Mouse (Mus musculus) urinary bladder, postnatal 14 days (tissue): Measurements from ENCODE around the gene Rhoq.

Experiments used
- DNase-seq: peaks from one replicate; pipeline ENCODE4 v3.0.0; 2021; ENCODE audit warnings: low spot score

The Rhoq gene

DNA sequence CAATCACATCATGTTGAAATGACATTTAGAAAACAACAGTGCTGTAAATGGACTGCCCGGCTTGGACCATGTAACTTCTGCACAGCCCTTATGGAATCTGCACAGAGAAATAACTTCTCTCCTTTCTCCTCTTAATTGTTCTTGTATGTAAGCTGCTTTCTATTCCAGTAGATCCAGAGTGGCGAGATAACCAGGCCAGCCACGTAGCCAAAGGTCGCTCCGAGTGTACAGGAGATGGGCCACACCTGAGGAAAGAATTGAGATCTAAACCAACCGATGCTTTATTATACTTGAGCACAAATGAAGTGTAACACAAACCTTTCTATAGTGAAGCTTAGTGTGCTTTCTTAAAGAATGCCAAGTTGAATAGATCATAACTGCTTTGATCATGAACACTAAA is 34.4 kb downstream of the Rhoq start:
- DNase-seq = no peak

DNA sequence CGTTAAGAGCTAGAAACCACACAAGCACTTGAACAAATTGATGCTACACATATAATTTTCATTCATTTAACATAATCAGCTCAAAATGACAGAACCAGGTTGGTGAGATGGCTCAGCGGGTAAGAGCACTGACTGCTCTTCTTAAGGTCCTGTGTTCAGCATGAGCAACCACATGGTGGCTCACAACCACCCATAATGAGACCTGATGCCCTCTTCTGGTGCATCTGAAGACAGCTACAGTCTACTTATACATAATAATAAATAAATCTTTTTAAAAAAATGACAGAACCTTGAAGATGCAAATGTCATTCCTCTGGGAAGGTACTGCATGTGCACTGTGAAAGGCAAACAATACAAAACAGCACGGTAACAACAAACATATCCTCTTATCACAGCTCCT is 46.1 kb downstream of the Rhoq start:
- DNase-seq = no peak

DNA sequence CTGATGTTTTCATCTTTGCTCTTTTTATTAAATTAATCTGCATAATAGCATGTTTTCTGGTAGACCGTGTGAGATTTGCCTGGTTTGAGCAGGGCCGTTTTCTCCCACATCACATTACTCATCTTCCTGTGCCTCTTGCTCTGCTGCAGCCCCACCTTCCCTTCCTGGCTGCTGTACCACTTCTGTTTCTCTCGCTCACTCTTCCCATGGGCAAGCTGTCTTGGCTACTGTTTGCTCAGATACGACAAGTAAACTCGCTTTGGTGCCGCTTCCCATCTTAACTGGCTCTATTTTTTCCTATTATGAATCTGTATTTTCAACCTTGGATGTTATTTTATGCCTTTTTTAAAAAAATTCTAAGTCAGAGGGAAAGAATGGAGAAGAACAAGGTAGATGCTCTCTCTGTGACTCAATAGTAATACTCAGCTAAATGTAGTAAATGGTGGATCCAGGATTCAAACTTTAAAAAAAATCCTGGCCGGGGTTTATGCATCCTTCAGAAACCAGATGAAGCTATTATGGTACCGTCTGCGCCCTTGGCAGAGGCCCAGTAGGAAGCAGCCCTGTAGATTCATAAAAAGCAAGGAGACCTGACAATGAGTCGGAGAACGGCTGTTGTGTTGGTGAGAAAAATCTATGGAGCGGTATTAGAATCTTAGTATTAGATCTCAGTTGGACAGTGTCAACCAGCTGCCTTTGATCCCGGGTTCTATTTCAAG is 48.6 kb downstream of the Rhoq start:
- DNase-seq = no peak

DNA sequence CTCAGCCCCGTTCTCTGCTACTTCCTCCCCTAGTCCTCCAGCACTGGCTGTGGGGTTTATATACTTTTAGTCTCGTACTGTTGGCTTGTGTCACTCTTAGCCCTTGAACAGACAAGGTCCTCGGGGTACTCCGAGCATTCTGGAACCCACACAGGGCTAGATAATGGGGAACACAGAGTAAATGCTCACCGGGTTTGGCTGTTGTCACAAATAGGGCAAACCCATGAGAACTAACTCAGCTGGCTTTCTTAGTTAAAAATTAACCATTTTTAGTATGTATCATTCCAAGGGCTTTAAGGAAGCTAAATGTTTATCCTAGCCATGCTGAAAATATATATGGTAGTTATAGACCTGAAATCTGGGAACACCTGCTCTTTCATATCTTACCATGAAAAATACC is 56.8 kb downstream of the Rhoq start:
- DNase-seq = no peak

DNA sequence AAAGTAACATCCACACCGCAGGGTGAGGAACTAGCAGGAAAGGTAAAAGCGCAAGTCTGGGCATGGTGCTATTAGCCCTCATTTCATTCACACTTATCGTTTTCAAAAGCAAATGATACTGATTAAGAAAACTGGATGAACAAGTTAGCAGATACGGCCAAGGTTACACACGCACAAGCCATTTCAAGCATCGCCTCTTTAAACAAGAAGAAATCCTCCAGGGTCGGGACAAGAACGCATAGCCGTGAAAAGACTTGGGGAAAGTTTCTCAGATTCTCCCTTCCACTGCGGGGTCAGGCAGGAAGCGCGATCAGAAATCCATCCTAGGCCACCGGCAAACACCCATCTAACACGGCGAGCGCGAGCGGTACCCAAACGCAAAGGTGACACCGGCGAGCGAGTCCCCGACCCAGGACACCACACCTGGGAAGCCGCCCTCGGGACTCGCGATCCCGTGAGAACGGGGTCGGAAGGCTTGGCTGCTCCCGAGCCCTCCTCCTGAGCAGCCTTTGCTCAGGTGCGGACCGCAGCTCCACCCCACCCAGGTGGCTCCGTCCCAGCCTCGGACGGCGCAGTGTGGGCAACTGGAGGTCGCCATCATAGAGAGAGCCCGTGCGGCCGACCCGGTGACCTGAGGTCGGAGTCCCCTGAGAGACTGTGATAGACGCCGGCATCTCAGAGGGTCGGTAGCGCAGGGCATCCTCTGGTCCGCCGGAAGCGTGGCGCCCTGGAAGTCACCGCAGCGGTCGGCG is 61.8 kb downstream of the Rhoq start:
- peak; percentile 23 for DNase-seq

DNA sequence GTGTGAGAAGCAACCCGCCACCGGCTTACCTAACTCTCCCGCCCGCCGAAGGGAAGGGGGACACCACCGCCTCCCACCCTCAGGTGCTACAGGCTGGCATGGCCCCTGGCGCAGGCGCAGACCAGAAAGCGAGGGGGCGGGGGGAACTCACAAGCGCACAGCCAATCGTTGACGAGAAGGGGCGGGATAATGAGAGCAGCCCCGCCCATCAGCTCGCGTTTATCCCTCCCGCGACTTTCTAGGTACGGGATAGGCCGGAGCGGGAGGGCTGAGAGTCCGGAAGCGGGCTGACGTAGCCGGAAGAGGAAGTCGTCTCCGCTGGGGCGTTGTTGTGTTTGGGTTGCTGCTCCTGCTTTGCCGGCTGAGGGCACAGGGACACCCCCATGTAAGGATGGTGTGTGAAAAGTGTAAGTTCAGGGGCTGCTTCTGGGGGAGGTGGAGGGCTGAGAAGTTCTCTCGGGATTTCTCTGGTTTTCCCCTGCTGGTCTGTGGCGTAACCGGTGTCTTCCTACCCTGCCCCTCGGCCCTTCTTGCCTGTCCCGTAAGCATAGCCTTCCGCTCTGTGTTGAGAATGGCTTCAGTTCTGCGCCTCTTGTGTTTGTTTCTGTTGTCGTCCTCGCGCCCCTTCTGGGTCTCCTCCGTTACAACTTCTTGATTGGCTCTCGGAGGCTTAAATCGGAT is 62.5 kb downstream of the Rhoq start, which contains the start of the genes Pigf and Cript:
TSS of gene Pigf (minus strand) at position 138 of the 681 bp plus-strand sequence.
TSS of gene Cript (plus strand) at position 282 of the 681 bp plus-strand sequence.
- peak; percentile 98 for DNase-seq

DNA sequence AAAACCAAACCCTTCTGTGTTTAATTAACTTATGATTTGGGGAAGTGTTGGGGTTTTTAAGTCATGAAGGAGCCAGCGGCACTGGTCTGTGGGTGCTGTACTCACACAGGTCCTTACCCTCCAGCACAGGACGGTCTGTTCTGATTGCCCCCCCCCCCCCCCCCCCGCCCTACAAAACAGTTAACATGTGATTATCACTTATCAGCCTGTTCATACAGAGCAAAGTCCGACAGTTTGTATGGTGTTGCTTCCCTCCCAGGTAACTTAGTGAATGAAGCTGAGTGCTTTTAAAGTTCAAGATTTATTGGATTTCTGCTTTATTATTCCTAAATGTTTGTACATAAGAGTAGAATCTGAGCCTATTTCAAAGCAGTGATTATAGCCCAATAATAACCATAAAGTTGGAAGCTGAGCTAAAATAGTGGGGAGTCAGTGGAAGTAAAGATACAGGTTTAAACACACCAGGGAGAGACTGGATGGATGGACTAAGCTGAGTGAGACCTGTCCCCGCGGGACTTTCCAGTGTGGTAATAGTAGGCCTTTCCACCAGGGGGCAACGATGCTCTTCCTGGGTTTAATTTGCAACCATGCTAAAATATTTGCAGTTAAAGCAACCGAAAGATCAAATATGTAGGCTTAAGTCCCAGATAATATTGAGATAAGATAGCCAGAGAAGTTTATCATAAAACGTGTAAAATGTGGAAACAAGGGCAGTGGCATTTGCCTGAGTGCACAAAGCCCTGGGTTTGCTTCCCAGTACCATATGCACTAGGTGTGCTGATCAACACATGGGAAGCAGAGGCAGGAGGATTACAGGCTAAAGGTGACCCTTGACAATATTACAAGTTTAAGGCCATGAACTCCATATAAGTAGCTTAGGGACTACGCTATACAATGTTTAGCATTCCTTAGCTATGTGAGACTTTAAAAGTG is 73.5 kb downstream of the Rhoq start:
- DNase-seq = no peak

DNA sequence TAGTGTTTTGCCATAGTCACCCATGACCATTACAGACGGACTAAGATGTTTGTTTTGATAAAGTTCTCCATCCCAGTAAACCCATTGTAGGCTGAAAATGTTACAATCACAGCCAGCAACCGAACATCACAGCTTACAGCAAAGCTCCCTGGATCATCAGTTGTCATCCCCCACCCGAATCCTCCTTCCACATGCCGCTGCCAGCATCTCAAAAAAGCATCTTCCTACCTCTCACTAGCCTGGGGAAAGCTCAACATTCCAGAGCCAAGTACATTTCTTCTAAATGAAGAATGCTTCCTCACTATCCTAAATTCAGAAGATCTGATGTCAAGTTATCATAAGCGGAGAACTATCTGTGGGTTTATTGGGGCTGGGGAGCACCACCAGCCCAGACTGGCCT is 75.6 kb downstream of the Rhoq start:
- DNase-seq = no peak

DNA sequence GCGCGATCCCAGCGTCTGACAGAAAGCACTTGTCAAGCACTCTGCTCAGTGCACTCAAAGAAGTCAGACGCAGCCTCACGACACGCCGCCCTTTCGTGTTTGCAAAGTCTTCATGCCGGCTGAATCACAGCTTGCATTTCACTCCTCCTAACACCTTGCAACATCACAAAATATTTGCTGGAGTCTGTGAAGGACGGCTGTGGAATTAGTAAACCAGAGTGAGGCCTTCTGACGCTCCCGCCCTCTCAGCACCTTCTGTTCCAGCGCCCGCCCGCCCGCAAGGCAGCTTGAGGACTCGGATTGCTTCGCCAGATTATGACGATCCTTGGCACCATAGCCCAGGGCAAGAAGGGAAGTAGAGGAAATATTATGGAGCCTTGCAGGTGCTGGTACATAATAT is 78.9 kb downstream of the Rhoq start:
- peak; percentile 18 for DNase-seq

DNA sequence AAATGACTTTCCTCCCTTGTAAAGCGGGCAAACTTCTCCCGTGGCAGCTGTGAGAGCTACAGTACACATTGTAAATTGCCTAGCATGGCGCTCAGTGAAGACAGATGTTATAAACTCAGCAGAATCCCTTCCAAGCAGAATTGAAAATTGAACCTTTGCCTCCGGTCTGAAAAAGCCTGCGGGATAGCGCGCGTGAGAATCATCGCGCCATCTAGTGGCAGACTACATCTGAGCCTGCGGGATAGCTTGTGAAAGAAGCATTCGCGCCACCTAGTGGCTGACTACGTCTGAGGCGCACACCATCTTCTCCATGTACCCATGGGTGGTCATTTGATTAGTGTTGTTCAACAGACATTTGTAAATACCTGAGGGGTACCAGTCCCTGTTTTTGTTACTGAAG is 81.5 kb downstream of the Rhoq start:
- peak; percentile 95 for DNase-seq

DNA sequence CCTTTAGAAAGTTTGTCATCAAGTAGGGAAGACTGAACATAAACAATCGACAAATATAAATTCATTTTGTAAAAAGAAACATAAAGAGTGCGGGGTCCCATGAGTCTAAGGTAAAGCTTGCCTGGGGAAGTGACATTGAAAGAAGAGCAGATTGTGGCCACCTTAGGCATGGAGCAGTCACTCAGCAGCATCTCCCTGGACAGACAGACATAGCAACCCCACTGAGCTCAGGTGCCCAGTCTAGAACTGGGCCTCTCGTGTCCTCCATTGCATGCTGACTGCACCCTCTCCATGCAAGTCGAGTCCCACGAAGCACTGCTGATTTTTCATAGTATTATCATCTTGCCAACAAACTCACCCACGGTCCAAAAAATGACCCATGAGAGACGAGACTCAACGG is 81.9 kb downstream of the Rhoq start:
- no peak for DNase-seq
